Mouse (Mus musculus) left cerebral cortex, adult 2 months (tissue): ENCODE data around the gene Mlip. TPM values are rescaled to one million over a fixed set of nuclear protein-coding genes. Genes with fewer than 3 reads are reported as not detected.
"Not testable (repeated sequence)": the region's sequence is repeated elsewhere in the genome, so short reads cannot be mapped to it uniquely, and the experiment has no call there.

Experiments
- DNase-seq, 2 experiments: peaks; one replicate each; pipeline ENCODE4 v3.0.0; 2021 to 2022; ENCODE audit warnings: low spot score in 2 of 2, mixed read lengths in 1 of 2; ENCODE audit errors: extremely low spot score in 1 of 2
- H3K27ac ChIP-seq: fragments of 200-600 bp; 2 replicates; pipeline ENCODE4 v1.8.1; 2022
- H3K4me3 ChIP-seq: fragments of 200-600 bp; 2 replicates; pipeline ENCODE4 v1.8.1; 2022
- CTCF ChIP-seq: fragments of 200-600 bp; IDR thresholded peaks from 2 replicates; pipeline ENCODE4 v1.8.1; 2022; ENCODE audit warnings: antibody characterized with exemption, mild to moderate bottlenecking, moderate library complexity
- intact Hi-C: fragments of 180-260 bp; cut with DNase I; formaldehyde crosslinking; loops from one replicate; pipeline ENCODE4 v1.15.1; 2025
- total RNA-seq, 2 experiments: library from RNA; stranded (reverse); gene quantifications; 2 replicates each; pipeline ENCODE4 v1.2.3; 2021

Gene Mlip
- total RNA-seq, 2 experiments from 2014 or later = 133 to 136 TPM

DNA sequence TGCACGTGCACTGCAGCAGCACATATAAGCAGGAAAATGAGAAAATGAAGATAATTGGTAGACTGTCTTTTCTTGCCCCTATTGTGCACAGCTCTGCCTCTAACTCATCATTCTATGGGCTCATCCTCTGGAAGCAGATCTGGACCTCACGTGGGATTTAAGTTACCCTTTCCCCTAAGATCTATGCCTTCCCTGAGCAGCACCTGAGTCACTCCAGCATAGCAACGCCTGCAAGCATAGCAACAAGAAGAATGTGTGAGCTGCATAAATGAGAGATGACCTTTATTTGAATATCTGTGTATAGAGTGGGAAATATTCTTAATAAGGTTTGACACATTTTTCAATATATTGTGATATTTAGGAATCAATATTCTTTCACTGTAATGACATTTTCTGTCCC, 176.9 kb downstream of the Mlip start:
- Histone ChIP-seq H3K4me3 (no peak overlapping the region), H3K27ac (no peak overlapping the region)
- no peak for DNase-seq
- intact Hi-C loops = no loop called here
- TF ChIP-seq CTCF = no peak

DNA sequence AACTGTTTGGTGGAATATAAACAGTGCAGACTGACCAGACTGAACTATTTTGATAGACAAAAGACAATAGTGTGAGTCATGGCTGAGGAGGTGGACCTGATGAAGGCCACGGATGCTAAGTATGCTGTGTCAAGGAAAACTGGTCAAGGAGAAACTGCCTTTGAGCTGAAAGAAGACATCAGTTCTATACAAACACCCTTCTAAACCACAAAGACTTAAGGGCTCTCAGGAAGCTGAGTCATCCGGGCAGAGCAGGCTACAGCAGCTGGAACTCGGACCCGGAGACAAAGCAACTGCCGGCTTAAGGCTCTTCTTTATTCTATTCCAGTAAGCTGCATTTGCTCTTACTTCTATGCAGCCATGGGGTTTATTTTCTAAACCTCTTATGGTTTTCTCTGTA, 180.7 kb downstream of the Mlip start:
- DNase-seq = no peak
- intact Hi-C loops = no loop called here
- no peak overlapping the region for H3K4me3 ChIP-seq
- H3K27ac ChIP-seq = no peak overlapping the region
- TF ChIP-seq CTCF = no peak

DNA sequence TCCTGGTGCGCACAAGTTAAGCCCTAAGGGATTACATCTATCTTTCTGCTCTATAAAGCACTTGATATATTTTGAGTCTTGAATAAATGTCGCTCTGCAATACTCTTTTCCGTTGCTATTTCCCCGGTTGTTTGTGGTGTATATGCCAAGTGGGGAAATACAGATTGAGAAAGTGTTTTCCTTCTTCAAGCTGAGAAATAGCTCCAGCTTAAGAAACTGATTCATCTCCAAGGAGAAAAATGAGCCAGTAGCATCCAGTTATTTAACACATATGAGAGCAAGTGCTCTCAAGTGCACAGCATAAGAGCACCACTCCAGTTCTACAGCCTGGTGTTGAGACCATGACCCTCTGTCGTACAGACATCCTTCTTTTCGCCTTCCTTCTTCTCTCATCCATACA, 186.9 kb downstream of the Mlip start:
- Histone ChIP-seq H3K27ac (peak overlapping the region; percentile 13; the same call in 1 of the 2 replicates), H3K4me3 (no peak overlapping the region)
- no peak for DNase-seq
- intact Hi-C loops = no loop called here
- no peak for TF ChIP-seq CTCF

DNA sequence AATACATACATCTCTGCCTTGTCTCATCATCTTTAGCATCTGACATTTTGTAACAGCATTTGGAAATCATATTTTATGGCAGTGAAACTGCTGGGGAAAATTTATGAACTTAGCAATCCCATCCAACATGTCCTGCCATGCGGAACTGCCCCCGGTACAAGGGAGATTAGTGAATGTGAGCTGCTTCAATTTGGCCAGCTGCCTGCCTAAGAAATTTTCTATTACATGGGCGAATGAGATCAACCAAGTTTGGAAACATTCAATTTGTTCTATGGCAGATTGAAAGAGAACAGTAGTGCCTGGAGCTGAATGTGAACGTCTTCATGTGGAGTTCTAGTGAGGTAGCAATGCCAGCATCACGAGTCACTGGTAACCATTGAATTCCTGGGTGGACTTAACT, 191.0 kb downstream of the Mlip start:
- no peak for TF ChIP-seq CTCF
- Histone ChIP-seq H3K27ac (no peak overlapping the region), H3K4me3 (no peak overlapping the region)
- intact Hi-C loops = no loop called here
- DNase-seq = no peak

DNA sequence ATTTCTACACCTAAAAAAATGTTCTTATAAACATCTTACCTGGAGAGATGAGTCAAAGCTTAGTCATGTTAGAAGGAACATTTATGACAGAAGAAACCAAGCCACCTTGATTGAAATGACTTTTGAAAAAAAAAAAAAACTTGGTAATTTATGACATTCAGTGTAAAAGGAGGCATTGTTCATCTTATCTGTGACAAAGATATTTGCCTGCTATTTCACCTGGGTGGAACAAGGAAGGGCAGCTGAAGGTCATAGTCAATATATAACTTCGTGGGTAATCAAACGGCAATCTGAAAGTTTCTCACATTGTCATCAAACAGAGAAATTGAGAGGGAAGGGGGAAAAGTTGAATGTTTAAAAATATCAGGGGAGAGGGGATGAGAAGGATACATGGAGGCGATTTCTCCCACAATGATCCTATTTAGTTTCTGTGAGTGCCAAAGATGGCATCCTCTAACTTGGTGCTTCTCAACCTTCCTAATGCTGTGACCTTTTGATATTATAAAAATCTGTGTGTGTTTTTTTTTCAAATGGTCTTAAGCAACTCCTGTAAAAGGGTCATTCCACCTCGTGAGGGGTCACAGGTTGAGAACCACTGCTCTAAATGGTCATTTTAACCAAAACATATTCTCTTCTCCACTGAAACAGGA, 192.4 kb downstream of the Mlip start:
- no peak overlapping the region for H3K4me3 ChIP-seq
- no peak for TF ChIP-seq CTCF
- intact Hi-C loops = no loop called here
- no peak overlapping the region for H3K27ac ChIP-seq
- no peak for DNase-seq

DNA sequence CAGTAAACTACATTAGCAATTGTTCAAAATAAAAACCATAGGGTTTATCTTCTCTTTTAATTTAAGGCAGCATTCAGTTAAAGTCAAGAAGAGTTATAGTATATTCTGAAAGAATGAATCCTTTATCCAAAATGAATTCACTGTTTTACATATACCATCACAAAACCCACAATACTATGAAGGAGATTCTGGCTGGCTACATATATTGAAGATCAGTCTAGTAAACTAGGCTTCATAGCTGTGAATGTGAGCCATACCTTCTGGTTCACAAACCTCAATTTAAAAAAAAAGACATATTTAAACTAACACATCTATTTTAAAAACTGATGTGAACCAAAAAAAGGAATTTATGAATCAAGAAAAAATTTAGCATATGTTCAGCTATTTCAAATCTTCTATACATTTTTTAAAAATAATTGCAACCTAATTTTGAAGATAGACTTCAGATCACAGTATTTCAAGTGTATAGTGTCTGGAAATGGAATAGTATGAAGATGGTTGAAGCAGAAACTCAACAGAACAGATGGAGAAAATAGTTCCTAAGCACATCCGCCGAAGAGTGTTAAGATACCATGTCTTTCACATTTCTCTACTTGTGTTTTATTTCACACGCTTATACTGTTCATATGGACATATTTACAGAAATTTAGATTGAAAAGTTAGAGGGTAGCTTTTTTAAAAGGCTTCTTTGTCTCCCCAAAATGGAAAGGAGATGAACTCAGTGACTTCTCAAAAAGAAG, 204.1 kb downstream of the Mlip start:
- DNase-seq = no peak
- intact Hi-C loops = no loop called here
- no peak for TF ChIP-seq CTCF
- H3K27ac ChIP-seq = no peak overlapping the region
- H3K4me3 ChIP-seq = no peak overlapping the region

DNA sequence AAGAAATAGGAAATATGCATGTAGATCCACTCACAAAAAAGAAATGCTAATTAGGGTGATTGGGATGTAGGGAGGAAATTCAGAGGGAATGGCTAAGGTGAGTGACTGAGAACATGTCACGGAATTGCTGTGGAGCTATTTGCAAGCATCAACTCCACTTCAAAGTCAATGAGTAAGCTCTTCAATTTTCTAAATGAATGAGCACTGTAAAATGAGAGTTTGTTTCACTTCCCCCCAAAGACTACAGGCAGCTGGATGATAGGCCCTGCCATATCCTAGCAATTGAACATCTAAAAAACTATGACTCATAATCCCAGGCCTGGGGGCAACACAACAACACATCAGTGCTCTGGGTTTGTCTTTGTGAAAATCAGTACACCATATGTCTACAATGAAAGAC, 233.0 kb downstream of the Mlip start:
- no peak overlapping the region for H3K4me3 ChIP-seq
- intact Hi-C loops = no loop called here
- no peak overlapping the region for H3K27ac ChIP-seq
- no peak for TF ChIP-seq CTCF
- no peak for DNase-seq

DNA sequence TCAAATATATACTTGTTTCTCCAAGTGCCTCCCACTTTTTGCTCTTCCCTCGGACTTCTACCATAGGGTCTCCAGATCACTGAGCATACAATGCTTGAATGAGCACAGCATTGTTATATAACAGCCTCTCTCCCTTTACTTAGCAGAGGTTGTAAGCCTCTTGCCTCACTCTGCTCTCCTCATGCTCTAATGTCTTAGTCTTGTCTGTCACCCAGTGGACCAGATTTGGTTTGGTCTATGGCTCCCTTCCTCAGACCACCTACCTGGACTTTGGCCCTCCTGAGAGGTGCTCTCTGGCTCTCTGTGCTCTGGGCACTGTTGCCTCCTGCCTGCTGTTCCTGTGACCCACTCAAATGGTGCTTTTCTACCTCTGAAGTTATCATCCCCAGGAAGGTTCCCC, 255.9 kb downstream of the Mlip start:
- no peak overlapping the region for H3K4me3 ChIP-seq
- no peak for DNase-seq
- TF ChIP-seq CTCF = no peak
- intact Hi-C loops = no loop called here
- no peak overlapping the region for H3K27ac ChIP-seq

DNA sequence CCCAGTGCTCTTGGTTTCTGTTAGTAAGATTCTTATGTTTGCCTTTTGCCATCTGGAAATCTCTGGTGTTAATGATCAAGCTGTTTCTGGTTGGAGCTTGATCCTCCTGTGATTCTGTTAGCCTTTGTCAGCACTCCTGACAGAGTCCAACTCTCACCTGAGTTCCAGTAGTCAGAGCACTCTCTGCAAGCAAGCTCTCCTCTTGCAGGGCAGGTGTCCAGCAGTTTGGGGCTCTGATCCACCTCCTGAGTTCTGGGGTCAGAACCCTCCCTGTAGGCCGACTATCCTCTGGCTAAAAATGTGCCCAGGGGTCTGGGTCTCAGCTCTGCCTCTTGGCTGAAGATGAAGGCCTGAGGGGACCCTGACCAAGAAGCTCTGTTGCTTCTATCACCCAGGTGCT, 269.5 kb downstream of the Mlip start:
- intact Hi-C loops, H3K27ac ChIP-seq, H3K4me3 ChIP-seq, DNase-seq: not testable (repeated sequence)

DNA sequence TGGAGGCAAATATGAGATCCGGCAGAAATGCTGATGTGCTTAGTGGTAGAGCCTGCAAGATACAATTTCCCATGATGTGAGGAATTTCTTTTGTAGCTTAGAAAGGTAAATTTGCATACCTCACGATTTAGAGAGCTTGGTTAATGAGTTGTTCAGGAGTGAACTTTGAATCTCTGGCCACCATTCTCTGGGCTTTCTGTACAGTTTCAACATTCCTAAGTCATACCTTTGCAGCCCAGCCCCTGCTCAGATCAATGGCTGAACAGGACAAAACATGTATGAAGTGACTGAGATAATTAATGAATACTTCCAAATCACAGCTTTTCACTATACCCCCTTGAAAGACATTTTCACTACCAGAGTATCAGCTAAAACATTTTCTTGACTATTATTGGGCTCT, 281.1 kb downstream of the Mlip start:
- Histone ChIP-seq H3K4me3 (no peak overlapping the region), H3K27ac (no peak overlapping the region)
- DNase-seq = no peak
- TF ChIP-seq CTCF = no peak
- intact Hi-C loops = no loop called here

DNA sequence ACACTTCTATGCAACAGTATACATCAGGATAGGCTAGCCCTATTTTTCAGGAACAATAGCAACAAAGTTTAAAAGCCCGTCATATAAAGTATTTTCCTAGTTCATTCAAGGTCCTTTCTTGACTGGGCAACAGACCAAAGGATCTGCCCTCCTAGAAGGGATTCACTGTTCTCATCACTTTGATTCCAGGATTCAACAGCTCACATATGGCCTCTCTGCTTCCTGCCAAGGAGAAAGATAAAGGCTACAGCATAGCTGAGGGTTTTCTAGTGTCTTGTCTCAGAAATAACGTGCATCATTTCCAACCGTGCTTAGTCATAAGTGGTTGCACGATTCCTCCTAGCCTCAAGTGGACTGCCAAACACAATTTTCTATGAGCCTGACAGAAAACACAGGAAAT, 296.2 kb downstream of the Mlip start:
- H3K27ac ChIP-seq = no peak overlapping the region
- no peak for TF ChIP-seq CTCF
- no peak for DNase-seq
- intact Hi-C loops = no loop called here
- H3K4me3 ChIP-seq = no peak overlapping the region

DNA sequence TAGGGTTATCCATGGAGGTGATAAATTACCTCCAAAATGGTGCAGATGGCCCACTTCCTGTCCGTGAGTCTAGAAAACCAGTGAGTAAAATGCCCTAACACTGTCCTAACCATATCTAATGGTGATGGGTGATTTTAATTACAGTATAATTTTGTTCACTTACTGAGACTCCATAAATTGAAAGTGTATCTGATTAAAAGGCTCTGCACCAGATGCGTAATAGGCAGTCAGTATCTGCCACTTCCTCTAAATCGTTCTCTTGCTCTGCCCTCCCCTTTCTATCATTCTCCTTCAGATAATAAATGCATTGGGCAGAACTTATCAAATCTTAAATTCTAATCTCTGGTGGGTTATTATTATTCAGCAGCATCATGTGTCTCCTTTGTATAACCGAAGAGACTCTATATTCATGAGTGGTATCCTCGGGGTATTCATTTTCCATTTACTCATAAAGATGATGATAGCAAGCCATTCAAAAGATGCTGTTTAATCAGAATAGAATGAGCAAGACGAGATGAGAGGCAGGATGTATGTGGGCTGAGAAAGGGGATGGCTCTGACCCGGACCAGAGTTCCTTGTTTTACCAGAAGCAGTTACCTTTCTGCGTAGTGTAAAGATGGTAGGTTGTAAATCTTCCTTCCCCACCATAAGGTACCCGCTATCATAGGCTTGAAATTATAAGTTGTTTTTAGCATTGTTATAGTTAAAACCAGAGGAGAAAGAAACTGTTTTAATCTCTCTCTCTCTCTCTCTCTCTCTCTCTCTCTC, 298.2 kb downstream of the Mlip start:
- no peak for DNase-seq
- H3K4me3 ChIP-seq = no peak overlapping the region
- intact Hi-C loops = no loop called here
- no peak for TF ChIP-seq CTCF
- H3K27ac ChIP-seq = no peak overlapping the region

Other genes with a start within 250 kb of the Mlip start
- 1 to 10 TPM; 5.7 to 6.1 TPM for gene Lrrc1, start 191.9 kb upstream of the Mlip start, total RNA-seq